Mouse (Mus musculus) heart, adult 2 months (tissue): ENCODE results near the gene Aldh6a1.

ENCODE experiments used
- CTCF ChIP-seq: fragments of 200-600 bp; IDR thresholded peaks from 2 replicates; pipeline ENCODE4 v1.8.1; 2022; ENCODE audit warnings: antibody characterized with exemption, mild to moderate bottlenecking, moderate library complexity
- EP300 ChIP-seq: fragments of 200-500 bp; IDR thresholded peaks from 2 replicates; pipeline ENCODE4 v1.6.1; 2011; ENCODE audit warnings: low read depth, low read length, control low read depth; ENCODE audit not compliant: insufficient read depth
- POLR2A ChIP-seq: fragments of 200-500 bp; IDR thresholded peaks from 2 replicates; pipeline ENCODE4 v1.6.1; 2011; ENCODE audit warnings: mild to moderate bottlenecking, low read depth, low read length, control low read depth; ENCODE audit not compliant: insufficient read depth

- TF ChIP-seq CTCF (no peak), POLR2A (no peak), EP300 (no peak)
Observed at GRCm38 (mm10) chr12:84462856-84463255, 12.1 kb upstream of the Aldh6a1 start.
